Mouse (Mus musculus): ENCODE measurements around the gene Scd4. TPM values are rescaled to one million over a fixed set of nuclear protein-coding genes. Genes with fewer than 3 reads are reported as not detected.

Gene Scd4
- total RNA-seq, 2 experiments from 2014 or later = 13.1 to 14.0 TPM

- intact Hi-C loops (cut with DNase I) = loop anchor here (10.0 kb wide), 1 partner anchor 125 kb away; no protein-coding TSS in a partner anchor
These were observed 36.5 kb downstream of the Scd4 start for GRCm38 (mm10) chr19:44369371-44369770.

GRCm38 (mm10) chr19:44370231-44370630, 37.3 kb downstream of the Scd4 start:
- intact Hi-C loops (cut with DNase I) = loop anchor here (5.0 kb wide), 2 partner anchors 102 to 172 kb away; no protein-coding TSS in a partner anchor
- DNase-seq = no peak

More at GRCm38 (mm10) chr19:44369371-44369770, 36.5 kb downstream of the Scd4 start:
- DNase-seq = no peak

GRCm38 (mm10) chr19:44372969-44373368, 40.1 kb downstream of the Scd4 start:
- intact Hi-C loops (cut with DNase I) = loop anchor here (1.0 to 5.0 kb wide), 3 partner anchors 46 to 169 kb away; no protein-coding TSS in a partner anchor

GRCm38 (mm10) chr19:44376511-44376951, 43.6 kb downstream of the Scd4 start:
- intact Hi-C loops (cut with DNase I) = no loop called here
- DNase-seq = no peak

More at GRCm38 (mm10) chr19:44372969-44373368, 40.1 kb downstream of the Scd4 start:
- DNase-seq = peak; percentile 79 to 90

GRCm38 (mm10) chr19:44377629-44378375, 44.9 kb downstream of the Scd4 start:
- DNase-seq = no peak
- intact Hi-C loops (cut with DNase I) = no loop called here

GRCm38 (mm10) chr19:44379090-44379489, 46.2 kb downstream of the Scd4 start:
- no peak for DNase-seq
- intact Hi-C loops (cut with DNase I) = no loop called here

- DNase-seq = no peak
- intact Hi-C loops (cut with DNase I) = no loop called here
These were observed 47.2 kb downstream of the Scd4 start for GRCm38 (mm10) chr19:44380065-44380464.

- no peak for DNase-seq
- intact Hi-C loops (cut with DNase I) = no loop called here
These were observed 49.9 kb downstream of the Scd4 start for GRCm38 (mm10) chr19:44382682-44383321.

- no peak for DNase-seq
- intact Hi-C loops (cut with DNase I) = no loop called here
These were observed 53.1 kb downstream of the Scd4 start for GRCm38 (mm10) chr19:44385887-44386498.

- no peak for DNase-seq
- intact Hi-C loops (cut with DNase I) = no loop called here
These were observed 54.3 kb downstream of the Scd4 start for GRCm38 (mm10) chr19:44387089-44387671.

GRCm38 (mm10) chr19:44387746-44388474, 55.0 kb downstream of the Scd4 start:
- intact Hi-C loops (cut with DNase I) = no loop called here
- DNase-seq = peak; percentile 8 to 21

- intact Hi-C loops (cut with DNase I) = no loop called here
- DNase-seq = peak; percentile 95
These were observed 55.9 kb downstream of the Scd4 start for GRCm38 (mm10) chr19:44388475-44389428.

GRCm38 (mm10) chr19:44389507-44389906, 56.6 kb downstream of the Scd4 start:
- intact Hi-C loops (cut with DNase I) = no loop called here
- DNase-seq = no peak

- no peak for DNase-seq
- intact Hi-C loops (cut with DNase I) = no loop called here
These were observed 59.0 kb downstream of the Scd4 start for GRCm38 (mm10) chr19:44391856-44392255.

GRCm38 (mm10) chr19:44392339-44393009, 59.6 kb downstream of the Scd4 start:
- intact Hi-C loops (cut with DNase I) = no loop called here

GRCm38 (mm10) chr19:44393962-44394422, 61.1 kb downstream of the Scd4 start:
- intact Hi-C loops (cut with DNase I) = no loop called here
- no peak for DNase-seq

More at GRCm38 (mm10) chr19:44392339-44393009, 59.6 kb downstream of the Scd4 start:
- no peak for DNase-seq

GRCm38 (mm10) chr19:44394972-44395371, 62.1 kb downstream of the Scd4 start:
- intact Hi-C loops (cut with DNase I) = no loop called here
- no peak for DNase-seq
